Mouse (Mus musculus) MEL (cell line): ENCODE results near the gene Ndufb3. TPM values are rescaled to one million over a fixed set of nuclear protein-coding genes. Genes with fewer than 3 reads are reported as not detected.
"Not testable (repeated sequence)": the region's sequence is repeated elsewhere in the genome, so short reads cannot be mapped to it uniquely, and the experiment has no call there.

Experiments used
- DNase-seq: peaks from one replicate; pipeline ENCODE4 v3.0.0; 2011; ENCODE audit warnings: low read depth, low spot score
- H3K27ac ChIP-seq: 2 replicates; pipeline ENCODE4 v1.5.1; 2012; ENCODE audit warnings: low read depth, mild to moderate bottlenecking, control low read depth, low read length, moderate library complexity; ENCODE audit not compliant: control insufficient read depth
- H3K27me3 ChIP-seq, 2 experiments: fragments of 150-350 bp in 1 of 2; sonication (generic) in 1 of 2; 2 replicates each; pipeline ENCODE4 v1.6.1; 2012; ENCODE audit warnings: low read length in 2 of 2, mild to moderate bottlenecking in 2 of 2, improper control_type of control experiment in 1 of 2, moderate library complexity in 1 of 2; ENCODE audit not compliant: insufficient read depth in 2 of 2, control insufficient read depth in 1 of 2
- H3K36me3 ChIP-seq, 2 experiments: 2 replicates each; pipeline ENCODE4 v1.6.1; 2012 to 2014; ENCODE audit warnings: low read length in 2 of 2, improper control_type of control experiment in 1 of 2, inconsistent platforms in 1 of 2, mild to moderate bottlenecking in 1 of 2; ENCODE audit not compliant: insufficient read depth in 2 of 2, control insufficient read depth in 1 of 2
- H3K4me1 ChIP-seq, 2 experiments: fragments of 150-350 bp in 1 of 2; sonication (generic) in 1 of 2; 2 replicates each; pipeline ENCODE4 v1.6.1; 2012; ENCODE audit warnings: low read length in 2 of 2, improper control_type of control experiment in 1 of 2, mild to moderate bottlenecking in 1 of 2; ENCODE audit not compliant: insufficient read depth in 2 of 2, control insufficient read depth in 1 of 2
- H3K4me3 ChIP-seq, 2 experiments: fragments of 150-350 bp in 1 of 2; sonication (generic) in 1 of 2; 2 replicates each; pipeline ENCODE4 v1.5.1; 2012; ENCODE audit warnings: low read depth in 2 of 2, low read length in 2 of 2, mild to moderate bottlenecking in 2 of 2, moderate library complexity in 2 of 2, control low read depth in 1 of 2, improper control_type of control experiment in 1 of 2; ENCODE audit not compliant: control insufficient read depth in 1 of 2, insufficient read depth in 1 of 2
- H3K79me2 ChIP-seq: 2 replicates; pipeline ENCODE4 v1.6.1; 2012; ENCODE audit warnings: mild to moderate bottlenecking, low read length, moderate library complexity; ENCODE audit not compliant: control insufficient read depth, poor library complexity, insufficient read depth
- H3K9ac ChIP-seq: 2 replicates; pipeline ENCODE4 v1.6.1; 2012; ENCODE audit warnings: low read depth, mild to moderate bottlenecking, control low read depth, low read length, moderate library complexity; ENCODE audit not compliant: control insufficient read depth, poor library complexity, severe bottlenecking
- H3K9me3 ChIP-seq: fragments of 150-350 bp; sonication (generic); replicated peaks from 2 replicates; pipeline ENCODE4 v1.6.1; 2012; ENCODE audit warnings: mild to moderate bottlenecking, low read length, improper control_type of control experiment, moderate library complexity; ENCODE audit not compliant: insufficient read depth
- GATA1 ChIP-seq: IDR thresholded peaks from 2 replicates; pipeline ENCODE4 v1.6.1; 2011; ENCODE audit warnings: low read depth, low read length, improper control_type of control experiment
- polyA plus RNA-seq, 2 experiments: library from polyadenylated mRNA; stranded (reverse) in 1 of 2; unstranded in 1 of 2; fragments of >175 nt in 1 of 2; fragments of >200 nt in 1 of 2; gene quantifications; 2 replicates each; pipeline versions ENCODE4 v1.2.1 to v1.2.4; 2012; ENCODE audit warnings: low replicate concordance in 2 of 2, low read depth in 1 of 2; ENCODE audit not compliant: insufficient read length in 2 of 2, insufficient read depth in 1 of 2, missing spikeins in 1 of 2
- total RNA-seq: library from RNA; depleted of rRNA; stranded (reverse); fragments of 300-350 nt; gene quantifications from 2 replicates; pipeline ENCODE4 v1.2.3, GENCODE M21; 2012; rRNA removed

Gene Ndufb3
- total and polyA plus RNA-seq, 3 experiments = 98.3 to 172 TPM; not detected in 1

DNA sequence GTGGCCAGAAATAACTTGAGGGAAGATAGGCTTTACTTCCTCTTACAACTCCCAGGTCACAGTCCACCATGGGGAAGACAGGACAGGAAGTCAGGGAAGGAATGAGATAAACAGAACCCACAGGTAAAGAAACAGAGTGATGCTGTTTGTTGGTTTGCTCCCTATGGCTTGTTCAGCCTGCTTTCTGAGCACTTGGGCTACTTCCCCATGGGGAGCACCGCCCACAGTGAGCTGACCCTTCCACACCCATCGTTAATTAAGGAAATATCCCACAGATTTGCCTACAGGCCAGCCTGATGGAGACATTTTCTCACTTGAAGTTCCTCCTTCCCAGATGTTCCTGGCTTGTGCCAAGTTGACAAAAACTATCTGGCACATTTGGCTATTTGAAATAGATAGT is 42.7 kb downstream of the Ndufb3 start:
- not testable (repeated sequence) for H3K27me3 ChIP-seq, H3K4me3 ChIP-seq, H3K36me3 ChIP-seq, DNase-seq, H3K4me1 ChIP-seq, H3K79me2 ChIP-seq, H3K9ac ChIP-seq, H3K27ac ChIP-seq, H3K9me3 ChIP-seq
- peak; percentile 45; the same call in 1 of the 2 replicates for TF ChIP-seq GATA1

Other genes with a start within 250 kb of the Ndufb3 start
- 199 and 221 TPM in 2 replicates for gene Bzw1, start 193.5 kb upstream of the Ndufb3 start, total RNA-seq
- gene Bzw1, start 193.5 kb upstream of the Ndufb3 start, polyA plus RNA-seq = 100 to 1,000 TPM; 242 to 268 TPM
- gene Clk1, start 162.3 kb upstream of the Ndufb3 start, total RNA-seq = 32.5 and 35.8 TPM in 2 replicates
- 1,000 to 10,000 TPM in 1 of 2 experiments, 10 to 100 TPM in 1; 41.1 to 1,029 TPM for gene Clk1, start 162.3 kb upstream of the Ndufb3 start, polyA plus RNA-seq
- gene Nif3l1, start 141.2 kb upstream of the Ndufb3 start, total RNA-seq = 26.9 and 28.5 TPM in 2 replicates
- 10 to 100 TPM in 1 of 2 experiments, not detected in 1; 32.8 TPM for gene Nif3l1, start 141.2 kb upstream of the Ndufb3 start, polyA plus RNA-seq
- 74.3 and 84.9 TPM in 2 replicates for gene Ppil3, start 140.9 kb upstream of the Ndufb3 start, total RNA-seq
- 100 to 1,000 TPM in 1 of 2 experiments, 10 to 100 TPM in 1; 76.8 to 503 TPM for gene Ppil3, start 140.9 kb upstream of the Ndufb3 start, polyA plus RNA-seq
- gene Orc2, start 81.3 kb upstream of the Ndufb3 start, total RNA-seq = 66.6 and 78.5 TPM in 2 replicates
- 100 to 1,000 TPM in 1 of 2 experiments, 10 to 100 TPM in 1; 56.6 to 233 TPM for gene Orc2, start 81.3 kb upstream of the Ndufb3 start, polyA plus RNA-seq
- gene Fam126b, start 61 bp upstream of the Ndufb3 start, total RNA-seq = 5.0 and 5.5 TPM in 2 replicates
- 1 to 10 TPM in 1 of 2 experiments, not detected in 1; 5.7 TPM for gene Fam126b, start 61 bp upstream of the Ndufb3 start, polyA plus RNA-seq
- gene Als2cr12, start 109.6 kb downstream of the Ndufb3 start, total RNA-seq = 0.10 TPM in 1 of 2 replicates, not detected in the other
- not detected for gene Als2cr12, start 109.6 kb downstream of the Ndufb3 start, polyA plus RNA-seq
- 12.6 and 13.1 TPM in 2 replicates for gene Cflar, start 125.1 kb downstream of the Ndufb3 start, total RNA-seq
- 10 to 100 TPM in 1 of 2 experiments, not detected in 1; 13.2 TPM for gene Cflar, start 125.1 kb downstream of the Ndufb3 start, polyA plus RNA-seq
- gene Casp8, start 209.0 kb downstream of the Ndufb3 start, total RNA-seq = 15.1 and 15.2 TPM in 2 replicates
- 10 to 100 TPM in 1 of 2 experiments, not detected in 1; 17.5 TPM for gene Casp8, start 209.0 kb downstream of the Ndufb3 start, polyA plus RNA-seq